Mouse (Mus musculus) gastrocnemius, postnatal 25 days (tissue): ENCODE results near the gene Rab3c. TPM values are rescaled to one million over a fixed set of nuclear protein-coding genes. Genes with fewer than 3 reads are reported as not detected.

ENCODE experiments used
- DNase-seq: peaks from one replicate; pipeline ENCODE4 v3.0.0; 2022
- total RNA-seq, 2 experiments: library from RNA; stranded (reverse); gene quantifications; 1 replicate in 1 of 2; 2 replicates in 1 of 2; pipeline ENCODE4 v1.2.3; 2021

Rab3c gene
- total RNA-seq, 2 experiments from 2014 or later, result not detected

DNA sequence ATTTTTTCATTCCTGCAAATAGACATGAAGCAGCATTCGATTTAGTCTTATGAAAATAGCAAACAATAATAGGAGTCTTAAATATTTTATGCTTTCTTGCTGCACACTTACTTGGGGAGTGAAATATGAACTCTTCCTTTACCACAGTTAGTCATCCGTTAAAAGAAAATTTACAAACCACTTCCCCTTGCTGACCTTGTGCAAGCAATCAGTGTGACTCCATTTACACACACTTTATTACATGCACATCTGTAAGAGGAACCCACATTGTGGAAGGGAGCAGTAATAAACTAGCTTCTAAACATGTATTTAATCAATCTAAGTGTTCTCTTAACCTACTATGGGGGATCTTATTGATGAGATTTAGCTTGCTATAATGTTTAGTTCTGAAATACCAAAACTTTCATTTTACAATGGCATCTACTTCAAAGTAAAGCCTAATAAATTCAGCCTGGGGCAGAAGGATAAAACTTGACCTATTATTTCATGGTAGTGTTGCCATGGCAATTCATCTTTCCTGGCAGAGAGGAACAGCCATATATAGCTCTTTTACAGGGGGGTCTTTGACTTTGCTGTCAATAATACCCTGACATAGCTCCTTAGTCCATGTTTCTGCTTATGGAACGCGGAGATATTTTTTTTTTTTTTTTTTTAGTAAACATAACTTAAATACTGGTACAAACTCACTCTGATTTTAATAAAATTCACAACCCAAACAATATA, 95.7 kb downstream of the Rab3c start:
- DNase-seq, result no peak

DNA sequence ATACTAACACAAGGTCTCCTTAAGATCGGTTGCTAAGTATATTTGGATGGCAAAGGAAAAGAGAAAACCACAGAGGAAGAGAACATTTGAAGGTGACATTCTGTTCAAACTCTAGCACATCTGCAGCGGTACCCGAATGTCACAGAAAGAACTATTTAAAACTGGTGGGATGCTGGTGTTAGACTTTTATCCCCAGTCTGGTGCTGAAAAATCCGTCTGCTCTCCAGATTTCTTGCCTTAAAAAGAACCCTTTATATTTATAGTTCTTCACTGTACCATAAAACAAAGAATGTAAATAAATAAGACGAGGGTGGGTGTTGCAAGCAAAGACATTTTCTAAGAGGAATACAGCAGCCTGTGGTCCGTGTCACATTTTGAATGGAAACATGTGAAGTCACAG, 105.1 kb downstream of the Rab3c start:
- no peak for DNase-seq

DNA sequence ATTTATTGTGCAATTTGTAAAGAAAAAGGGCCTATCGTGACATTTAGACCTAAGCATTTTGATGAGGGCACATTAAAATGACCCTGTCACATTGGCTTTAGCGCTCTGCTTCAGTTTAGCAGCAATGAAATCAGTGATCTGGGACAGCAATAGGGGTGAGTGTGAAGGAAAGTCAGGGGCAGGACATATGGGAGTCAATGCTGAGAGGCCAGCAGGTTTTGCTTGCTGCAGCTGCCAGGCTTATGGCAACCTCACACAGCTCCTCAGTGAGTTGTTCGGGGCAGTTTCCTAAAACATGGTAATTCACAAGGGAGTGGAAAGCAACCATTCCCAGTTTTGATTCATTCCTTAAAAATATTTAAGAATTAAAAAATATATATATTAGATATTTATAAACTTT, 111.1 kb downstream of the Rab3c start:
- no peak for DNase-seq

DNA sequence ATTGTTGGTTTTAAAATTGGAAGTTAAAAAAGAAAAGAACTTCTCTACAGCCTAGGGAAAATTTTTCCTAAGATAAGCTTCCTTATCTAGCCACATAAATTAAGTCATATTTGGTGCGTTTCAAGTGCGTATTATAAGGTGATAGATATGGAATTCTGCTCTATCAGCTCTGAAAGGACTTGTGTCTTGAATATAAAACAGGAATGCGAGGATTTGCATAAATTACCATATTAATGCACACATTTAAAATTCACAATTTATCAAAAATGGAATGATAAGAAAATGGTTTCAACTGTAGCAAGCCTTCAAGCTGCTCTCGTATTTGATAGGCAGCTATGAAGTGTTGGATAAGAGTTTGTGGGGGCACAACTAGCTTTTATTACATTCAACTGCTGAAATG, 111.6 kb downstream of the Rab3c start:
- no peak for DNase-seq

DNA sequence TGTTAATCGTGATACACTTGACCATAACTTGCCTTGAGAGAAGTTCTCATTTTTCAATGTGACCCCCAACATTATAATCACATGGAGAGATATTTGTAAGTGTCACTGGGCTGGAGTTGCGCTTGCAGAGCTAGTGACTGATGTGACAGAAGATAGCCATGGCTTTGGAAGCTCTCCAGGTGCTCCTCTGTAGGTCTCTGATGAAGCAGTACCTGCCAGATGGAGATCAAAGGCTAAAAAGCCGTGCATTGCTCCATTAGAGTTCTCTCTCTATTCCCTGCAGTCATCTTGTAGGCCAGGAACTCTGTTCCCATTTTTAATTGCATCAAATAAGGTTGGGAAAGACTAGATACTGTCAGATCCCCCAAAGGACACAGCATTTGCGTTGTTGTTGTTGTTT, 112.2 kb downstream of the Rab3c start:
- DNase-seq, result no peak

DNA sequence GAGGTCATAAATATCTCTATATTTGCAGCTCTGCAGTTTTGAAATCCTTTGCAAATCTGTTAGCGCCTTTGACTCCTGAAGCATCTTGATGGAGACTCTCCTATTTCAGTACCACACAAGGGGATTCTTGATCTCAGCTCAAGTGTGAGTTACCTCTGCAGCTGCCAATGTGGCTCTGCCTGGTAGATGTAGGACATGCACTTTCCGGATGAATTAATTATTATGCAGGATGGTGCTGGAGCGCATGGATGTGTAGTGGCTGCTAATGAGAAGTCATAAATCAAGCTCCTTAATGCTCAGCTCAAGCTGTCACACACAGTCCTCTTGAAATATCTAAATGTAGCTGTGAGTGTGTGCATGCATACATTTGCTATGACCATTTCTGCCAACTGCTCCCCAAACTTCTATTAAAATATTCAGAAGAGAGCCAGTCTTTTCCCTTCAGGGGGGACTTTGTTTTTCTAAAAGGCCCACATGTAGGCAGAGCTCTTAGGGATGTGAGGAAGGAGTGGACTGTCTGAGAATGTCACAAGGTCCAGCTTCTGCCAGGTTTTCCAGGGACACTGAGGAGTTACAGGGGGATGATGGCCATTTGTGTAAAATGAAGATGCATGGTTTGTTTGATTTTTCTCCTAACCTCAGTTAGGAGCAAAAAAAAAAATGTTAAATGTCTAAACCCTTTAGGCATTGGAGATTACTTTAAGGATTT, 114.0 kb downstream of the Rab3c start:
- no peak for DNase-seq

DNA sequence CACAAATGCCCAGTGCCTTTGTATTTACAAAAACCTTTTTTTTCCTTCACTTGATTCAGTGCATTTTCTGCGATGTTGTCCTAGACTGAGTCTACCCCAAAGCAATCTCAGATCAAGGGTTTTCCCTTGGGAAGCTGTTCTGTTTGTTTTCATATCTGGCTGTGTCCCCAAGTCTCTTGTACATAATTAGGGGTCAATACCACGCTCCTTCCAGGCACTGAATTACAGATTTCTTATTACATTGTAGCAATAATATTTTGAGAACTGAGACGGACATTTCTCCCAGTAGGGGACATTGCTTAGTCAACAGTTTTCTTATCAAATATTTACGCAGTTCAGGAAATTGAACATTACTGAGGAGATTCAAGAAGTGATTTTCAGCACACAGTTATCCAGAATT, 120.8 kb downstream of the Rab3c start:
- no peak for DNase-seq

DNA sequence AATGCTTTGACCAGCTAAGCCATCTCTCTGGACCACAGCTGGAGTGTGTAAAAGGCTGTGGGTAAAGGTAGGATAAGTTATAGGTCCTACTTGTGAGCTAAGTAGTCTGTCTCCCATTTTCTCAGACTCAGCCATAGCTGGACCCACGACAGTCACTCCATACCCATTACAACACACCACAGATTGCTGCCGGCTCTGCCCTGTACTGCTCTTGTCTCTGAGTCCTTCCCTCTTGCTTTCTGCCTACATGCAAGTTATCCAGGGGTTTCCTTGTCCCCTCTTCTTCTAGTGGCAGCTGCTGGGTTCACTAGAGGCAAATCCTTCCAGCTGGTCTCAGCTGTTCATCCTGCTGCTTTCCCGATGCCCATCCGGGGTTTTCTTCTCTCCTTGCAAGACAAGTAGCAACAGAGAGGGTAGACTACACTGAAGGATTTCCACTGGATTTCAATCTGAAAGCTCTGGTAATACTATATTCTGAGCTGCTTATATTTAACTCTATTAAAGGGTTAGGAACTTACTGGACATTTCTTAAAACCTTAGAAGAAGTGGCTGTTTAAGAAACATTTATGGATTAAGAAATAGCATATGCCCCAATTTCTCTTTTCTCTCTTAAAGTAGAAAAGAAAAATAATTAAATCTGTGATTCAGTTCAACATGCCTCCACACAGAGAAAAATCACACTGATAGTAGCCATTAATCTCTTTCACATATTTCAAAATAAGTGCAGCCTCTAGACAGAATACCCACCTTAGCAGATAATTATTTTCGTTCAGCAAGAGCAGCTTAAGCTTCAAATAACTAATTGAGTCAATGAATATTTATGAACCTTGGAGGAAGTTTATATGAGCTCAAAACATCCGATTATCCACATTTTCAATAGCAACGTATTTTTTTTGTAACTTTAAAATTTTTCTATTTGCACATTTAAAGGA, 121.9 kb downstream of the Rab3c start:
- no peak for DNase-seq

DNA sequence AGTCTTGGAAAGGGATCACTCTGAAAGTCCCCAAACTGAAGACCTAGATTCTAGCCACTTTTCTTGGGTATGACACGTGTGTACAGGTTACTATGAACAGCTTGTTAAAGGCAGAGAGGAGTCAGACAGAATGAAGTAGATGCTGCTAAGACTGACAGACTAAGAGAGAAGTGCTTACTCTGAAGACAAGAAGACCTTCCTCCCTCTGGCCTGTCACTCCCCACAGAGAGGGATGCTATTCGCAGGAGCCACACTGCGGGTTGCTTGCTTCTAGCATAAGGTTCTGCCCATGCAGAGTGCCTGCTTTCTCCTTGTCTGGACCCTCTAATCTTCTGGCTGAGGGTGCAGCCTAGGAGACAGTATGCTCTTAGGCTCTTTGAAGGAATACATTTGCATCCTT, 135.3 kb downstream of the Rab3c start:
- DNase-seq, result no peak

DNA sequence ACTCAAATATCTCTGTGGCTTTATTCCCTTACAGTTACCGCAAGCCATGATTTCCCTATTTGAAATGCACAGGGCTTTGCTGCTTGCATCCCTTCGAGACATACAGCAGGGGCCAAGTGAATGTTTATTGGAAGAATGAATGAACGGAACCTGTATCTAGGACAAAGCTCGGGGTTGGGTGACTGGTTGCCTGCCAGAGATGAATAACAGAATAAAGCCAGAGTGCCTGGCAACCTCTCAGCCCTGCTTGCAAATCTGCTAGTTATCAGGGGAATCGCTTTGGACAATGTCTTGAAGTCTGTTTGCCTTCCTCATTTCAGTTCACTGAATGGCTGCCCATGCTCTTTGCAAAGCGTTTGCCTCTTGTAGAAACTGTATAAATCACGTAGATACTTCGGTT, 135.8 kb downstream of the Rab3c start:
- DNase-seq, result no peak

DNA sequence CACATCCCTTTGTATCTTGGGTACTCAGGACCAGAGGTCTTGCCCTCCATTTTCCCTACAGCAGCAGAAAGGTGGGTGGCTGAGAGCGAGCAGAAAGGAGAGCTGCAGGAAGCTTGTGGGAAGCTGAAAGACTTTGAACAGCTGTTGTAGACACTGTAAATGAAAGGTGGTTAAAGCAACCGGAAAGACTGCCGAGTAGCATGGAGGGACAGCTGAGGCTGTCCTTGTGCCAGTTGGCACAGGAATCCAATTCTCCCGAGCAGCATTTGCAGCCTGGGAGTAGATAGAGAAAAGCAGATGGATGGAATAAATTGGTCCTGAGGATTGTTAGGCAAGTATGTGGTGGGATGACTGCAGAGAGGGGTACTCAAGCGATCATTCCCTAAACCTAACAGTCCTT, 141.5 kb downstream of the Rab3c start:
- DNase-seq, result no peak

DNA sequence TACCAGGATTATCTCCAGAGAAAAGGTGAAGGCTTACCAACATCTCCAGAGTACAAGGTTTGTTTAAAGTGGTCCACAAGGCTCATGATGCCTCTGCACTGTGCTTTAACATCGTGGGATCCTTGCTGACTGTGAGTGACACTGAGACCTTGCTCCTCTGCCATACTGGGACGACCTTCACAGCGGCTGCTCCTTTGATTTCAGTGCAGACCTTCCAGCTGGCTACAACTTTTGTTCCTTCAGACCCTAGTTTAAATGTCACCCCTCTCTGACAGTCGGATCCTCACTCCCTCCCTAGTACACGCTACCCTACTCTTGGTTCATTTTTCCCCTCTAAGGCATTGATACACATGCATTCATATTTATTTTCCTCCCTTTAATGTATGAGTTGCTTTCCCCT, 142.2 kb downstream of the Rab3c start:
- no peak for DNase-seq

DNA sequence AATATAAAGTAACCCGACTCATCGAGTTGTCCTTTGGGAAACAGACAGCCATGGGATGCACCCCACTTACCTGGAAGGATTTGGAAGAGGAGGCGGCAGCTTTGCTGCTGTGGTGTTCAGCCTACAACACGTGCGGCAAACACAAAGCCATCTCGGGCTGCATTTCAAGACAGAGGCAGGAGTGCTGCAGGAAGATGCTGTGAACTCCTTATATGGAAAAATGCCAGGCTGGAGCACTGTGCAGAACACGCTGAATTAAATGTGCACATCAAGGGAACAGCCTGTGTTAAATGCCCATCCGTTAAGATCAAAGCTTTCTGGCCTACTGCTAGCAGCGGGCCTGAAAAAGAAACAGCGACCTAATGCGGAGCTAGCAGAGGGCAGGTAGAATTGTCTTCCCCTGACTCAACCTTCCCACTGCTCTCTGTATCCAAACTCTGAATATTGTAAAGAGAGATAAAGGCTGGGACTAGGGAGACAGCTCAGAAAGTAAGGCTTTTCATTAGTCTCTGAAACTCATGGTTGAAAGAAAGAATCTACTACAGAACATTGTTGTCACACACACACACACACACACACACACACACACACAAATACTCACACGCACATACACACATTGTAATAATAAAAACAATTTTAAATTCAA, 153.1 kb downstream of the Rab3c start:
- DNase-seq, result no peak

DNA sequence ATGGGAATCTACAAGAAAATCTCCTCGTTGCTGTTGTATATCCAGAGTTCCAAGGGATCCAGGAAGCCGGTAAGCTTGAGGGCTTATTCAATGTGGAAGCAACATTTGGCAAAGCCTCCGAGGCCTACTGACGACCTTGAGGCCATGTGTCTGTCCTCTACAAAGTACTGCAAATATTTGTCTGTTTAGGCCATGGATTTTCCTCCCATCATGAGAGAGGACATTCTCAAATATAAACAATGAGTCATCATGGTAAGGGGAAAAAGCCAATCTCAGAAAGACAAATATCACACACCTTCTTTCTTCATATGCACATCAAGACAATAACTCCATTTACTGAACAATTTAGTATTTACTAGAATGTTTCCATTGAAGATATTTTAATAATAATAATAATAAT, 158.0 kb downstream of the Rab3c start:
- DNase-seq, result no peak

DNA sequence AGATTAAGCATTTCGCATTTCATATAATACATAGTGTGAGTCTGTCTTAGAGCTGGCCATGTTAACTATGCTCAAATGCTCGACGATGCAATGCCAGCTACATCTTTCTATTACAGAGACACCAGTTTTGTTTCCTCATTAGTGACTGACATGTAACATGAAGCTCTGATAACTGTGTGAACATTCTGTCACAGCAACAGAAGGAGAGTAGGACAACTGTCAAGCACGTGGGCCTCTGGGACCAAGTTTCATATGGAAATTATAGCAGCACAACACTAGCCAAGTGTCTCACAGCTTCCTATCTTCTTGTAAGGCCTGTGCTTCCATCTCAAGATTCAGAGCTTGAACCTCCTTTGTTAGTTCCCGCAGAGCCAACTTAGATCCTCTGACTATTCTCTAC, 163.9 kb downstream of the Rab3c start:
- DNase-seq, result no peak

DNA sequence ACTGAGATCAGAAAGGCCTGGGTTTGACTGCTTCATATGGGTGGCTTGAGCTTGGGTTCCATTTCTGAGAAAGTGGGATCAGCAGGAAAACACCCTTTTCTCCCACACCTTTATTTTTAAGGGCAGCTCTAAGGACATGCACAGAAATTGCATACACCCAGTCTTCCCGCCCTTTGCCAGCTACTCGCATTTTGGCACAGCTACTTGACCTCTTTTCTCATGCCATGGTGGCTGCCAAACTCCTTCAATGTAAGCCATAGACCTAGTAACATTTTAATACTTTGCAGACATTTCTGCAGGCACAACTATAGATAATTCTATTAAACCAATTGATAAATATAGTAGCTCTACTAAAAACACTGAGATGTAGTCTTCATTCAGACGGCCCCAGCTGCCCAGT, 164.5 kb downstream of the Rab3c start:
- DNase-seq, result no peak

DNA sequence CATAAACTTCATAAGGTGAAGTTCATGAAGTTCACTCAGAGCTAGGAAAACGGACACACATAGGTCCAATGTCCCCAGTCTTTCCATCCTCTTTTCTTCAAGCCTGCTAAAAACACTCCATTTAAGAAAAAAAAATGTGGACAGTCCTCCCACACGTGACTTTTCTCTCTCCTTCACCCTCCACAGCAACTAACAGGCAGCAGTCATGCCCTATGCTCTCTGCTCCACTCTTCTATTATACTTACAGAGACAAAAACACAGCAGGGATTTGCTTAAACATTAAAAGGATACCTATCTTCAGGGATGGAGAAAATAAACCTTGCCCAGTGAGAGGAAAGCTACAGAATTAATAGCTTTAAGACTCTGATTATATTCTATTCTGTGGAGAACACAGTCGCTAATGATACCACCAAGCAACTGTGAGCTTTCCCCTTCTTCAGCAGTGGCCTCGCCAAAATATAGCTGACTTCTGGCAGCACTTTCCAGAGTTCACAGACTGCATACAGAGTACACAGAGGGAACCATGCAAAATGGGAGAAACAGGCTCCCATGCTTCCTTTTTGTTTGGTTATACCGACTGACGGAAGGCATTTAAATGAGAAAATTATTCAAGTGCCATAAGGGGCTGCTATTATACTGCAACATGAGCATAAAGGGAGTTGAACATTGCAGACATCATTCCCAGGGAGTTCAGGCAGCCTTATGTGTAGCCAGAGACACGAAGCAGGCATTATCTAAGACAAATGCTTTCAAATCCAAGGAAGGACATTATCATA, 165.7 kb downstream of the Rab3c start:
- DNase-seq, result no peak

DNA sequence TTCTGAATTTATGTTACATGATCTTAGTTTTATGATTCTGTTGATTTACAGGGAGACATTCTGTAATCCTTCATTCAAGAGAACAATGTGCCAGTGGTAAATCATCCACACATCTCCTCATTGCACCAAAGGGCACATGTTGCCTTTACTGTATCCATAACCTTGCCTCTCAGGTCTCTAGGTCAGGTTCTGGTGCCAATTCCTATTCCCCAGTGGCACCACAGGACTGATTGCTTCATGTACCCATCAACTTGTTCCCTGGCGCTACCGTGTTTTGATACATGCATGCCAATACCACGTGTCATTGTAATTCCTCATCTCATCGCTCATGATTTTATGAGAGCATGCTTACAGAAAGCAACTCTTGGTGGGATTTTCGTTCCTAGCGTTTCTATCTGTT, 167.1 kb downstream of the Rab3c start:
- no peak for DNase-seq

DNA sequence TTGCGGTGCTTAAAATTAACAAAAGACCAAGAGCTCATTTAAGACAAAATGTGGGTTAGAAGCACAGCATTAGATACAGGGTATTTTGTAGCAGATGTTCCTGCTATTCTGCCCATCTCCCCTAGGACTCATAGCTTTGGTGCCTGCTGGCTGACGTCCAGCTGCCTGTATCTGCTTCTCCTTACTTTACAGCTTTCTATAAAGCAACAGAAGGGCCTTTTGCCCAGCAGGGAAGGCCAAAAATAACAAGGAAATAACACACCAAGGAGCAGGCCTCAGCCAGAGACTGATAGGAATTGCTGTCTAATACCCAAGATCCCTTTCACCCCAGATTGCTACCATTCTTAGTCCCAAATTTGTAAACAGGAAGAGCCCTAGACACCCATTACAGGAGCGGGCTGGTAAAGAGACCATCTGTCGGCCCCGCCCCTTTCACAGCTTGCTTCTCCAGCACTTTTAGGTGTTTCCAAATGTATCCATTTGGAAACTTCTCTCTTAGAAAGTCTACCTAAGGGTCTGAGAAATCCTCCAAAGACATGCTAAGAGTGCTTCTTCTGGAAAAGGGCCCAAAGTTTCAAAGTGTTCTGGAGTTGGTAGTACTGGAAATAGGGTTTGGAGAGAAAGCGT, 183.3 kb downstream of the Rab3c start:
- no peak for DNase-seq

DNA sequence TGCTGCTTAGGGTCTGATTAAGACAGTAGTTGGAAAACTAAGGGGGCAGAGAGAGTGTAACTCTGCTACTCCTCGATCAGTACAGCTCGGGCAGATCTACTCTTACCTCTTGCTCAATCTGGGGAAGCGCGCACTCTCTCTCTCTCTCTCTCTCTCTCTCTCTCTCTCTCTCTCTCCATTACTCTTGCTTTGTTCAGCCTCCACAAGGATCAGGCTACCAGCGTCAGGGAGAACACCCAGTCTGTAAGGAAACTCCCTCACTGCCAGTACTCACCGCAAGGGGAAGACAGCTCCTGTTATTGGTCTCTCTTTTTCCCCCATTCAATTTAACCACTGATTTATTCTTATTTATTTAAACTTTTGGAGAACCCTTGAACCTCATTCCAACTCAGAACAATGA, 185.8 kb downstream of the Rab3c start:
- no peak for DNase-seq
